Mouse (Mus musculus) thymus, adult 2 months (tissue): ENCODE measurements around the gene Zcchc7.

ENCODE experiments used
- CTCF ChIP-seq: fragments of 200-500 bp; IDR thresholded peaks from 2 replicates; pipeline ENCODE4 v1.5.1; 2012; ENCODE audit warnings: mild to moderate bottlenecking, control low read depth, low read length, moderate library complexity, borderline replicate concordance; ENCODE audit not compliant: control insufficient read depth, poor library complexity, insufficient read depth; ENCODE audit errors: extremely low read depth
- POLR2A ChIP-seq: fragments of 200-500 bp; IDR thresholded peaks from 2 replicates; pipeline ENCODE4 v1.6.1; 2012; ENCODE audit warnings: mild to moderate bottlenecking, low read length, control low read depth, moderate library complexity; ENCODE audit not compliant: control insufficient read depth, poor library complexity, insufficient read depth; ENCODE audit errors: extremely low read depth

DNA sequence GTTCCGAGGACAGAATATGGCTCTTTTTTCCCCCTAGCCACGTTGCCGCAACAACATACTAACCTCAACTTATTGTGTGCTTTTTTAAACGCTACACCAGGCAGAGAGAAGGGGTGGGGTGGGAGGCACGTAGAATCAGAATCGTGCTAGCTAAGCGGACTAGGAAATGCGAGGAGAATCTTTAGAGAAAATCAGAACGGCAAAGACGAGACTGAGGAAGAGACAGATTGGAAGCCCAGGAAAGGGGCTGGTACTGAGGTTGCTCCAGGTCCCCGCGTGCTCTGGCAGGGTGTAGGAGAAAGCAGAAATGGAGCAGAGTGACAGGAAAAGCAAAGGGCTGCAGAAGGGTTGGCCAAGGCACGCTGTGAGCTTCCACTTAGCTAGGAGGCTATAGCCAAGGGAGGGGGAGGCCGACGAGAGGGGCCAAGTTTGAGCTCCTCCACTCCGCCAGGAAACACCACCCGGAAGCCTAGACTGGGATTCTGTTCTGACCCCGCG lies 42.1 kb upstream of the Zcchc7 start:
- TF ChIP-seq CTCF = no peak
- no peak for TF ChIP-seq POLR2A
